8 mouse cellular contexts compared by ENCODE assay signal in genomic region chr12:100925644-100926619, GRCm38 (mm10). TPM values are rescaled to one million over a fixed set of nuclear protein-coding genes. Genes with fewer than 3 reads are reported as not detected.
DNase-seq lines count a peak whose midpoint lies in the region; ATAC-seq and TF ChIP-seq lines count a peak whose summit lies in the region.

No protein-coding gene starts in this region.

- TF ChIP-seq RAD21 in CH12.LX (IDR thresholded peaks at IDR 0.05; ENCODE audit: low read depth, low read length) = peak; percentile 93

- H3K4me1 ChIP-seq in forebrain, embryonic 11.5 days (replicated peaks; ENCODE audit: control insufficient read depth, insufficient read depth, low read length) = no peaks in the 10 kb centered on the region
- no peaks in the 10 kb centered on the region for H3K4me1 ChIP-seq in forebrain, embryonic 10.5 days
- H3K4me1 ChIP-seq in CH12.LX (ENCODE audit: control insufficient read depth in 1 of 2, insufficient read depth in 2 of 2) = peaks cover 5 to 14% of the 10 kb centered on the region in 2 experiments
- H3K4me1 ChIP-seq in cerebellum, adult 2 months (ENCODE audit: control insufficient read depth, insufficient read depth, low read length) = peaks cover 14% of the 10 kb centered on the region

- no peak for TF ChIP-seq POLR2A in CH12.LX (IDR thresholded peaks at IDR 0.05; ENCODE audit: low read depth, low read length)
- TF ChIP-seq POLR2A in cerebellum, adult 2 months (IDR thresholded peaks at IDR 0.05; ENCODE audit: borderline replicate concordance, insufficient read depth, low read length) = no peak

- no peak overlapping the region for H3K4me3 ChIP-seq in forebrain, embryonic 11.5 days (ENCODE audit: low read depth, low read length)
- H3K4me3 ChIP-seq in forebrain, embryonic 10.5 days = no peak overlapping the region
- no peak overlapping the region for H3K4me3 ChIP-seq in CH12.LX (replicated peaks in 1 of 3; ENCODE audit: low read depth in 2 of 3, low read length in 2 of 3, poor library complexity in 1 of 3)
- H3K4me3 ChIP-seq in cerebellum, adult 2 months (replicated peaks; ENCODE audit: insufficient read depth, low read depth, low read length) = no peak overlapping the region

- TF ChIP-seq CTCF in CH12.LX (conservative IDR thresholded peaks at IDR 0.05 in 1 of 2, IDR thresholded peaks at IDR 0.05 in 1 of 2; ENCODE audit: low read depth in 2 of 2, low read length in 2 of 2) = peak; percentile 73 to 90
- TF ChIP-seq CTCF in cerebellum, adult 2 months (IDR thresholded peaks at IDR 0.05; ENCODE audit: borderline replicate concordance, insufficient read depth, low read depth, low read length) = peak; percentile 53; the same call in 1 of the 2 replicates

- H3K27me3 ChIP-seq in forebrain, embryonic 11.5 days (ENCODE audit: control insufficient read depth, insufficient read depth, low read length) = no peaks in the 10 kb centered on the region
- H3K27me3 ChIP-seq in forebrain, embryonic 10.5 days (ENCODE audit: poor library complexity, severe bottlenecking) = no peaks in the 10 kb centered on the region
- no peaks in the 10 kb centered on the region for H3K27me3 ChIP-seq in CH12.LX (replicated peaks)
- H3K27me3 ChIP-seq in cerebellum, adult 2 months (ENCODE audit: control insufficient read depth, insufficient read depth, low read length) = no peaks in the 10 kb centered on the region

- DNase-seq in forebrain, embryonic 11.5 days (ENCODE audit: low spot score) = no peak
- no peak for DNase-seq in forebrain, embryonic 10.5 days (ENCODE audit: extremely low spot score, low spot score)
- peak; percentile 84 for DNase-seq in CH12.LX (ENCODE audit: extremely low read depth)
- DNase-seq in cerebellum, adult 2 months = peak; percentile 50 to 78
- DNase-seq in gastrocnemius, postnatal 4 days (ENCODE audit: low spot score in 2 of 2) = peak; percentile 37 to 58
- DNase-seq in kidney, postnatal 4 days = peak; percentile 25 to 41
- peak; percentile 72 for DNase-seq in lung, postnatal 25 days (ENCODE audit: low spot score)
- DNase-seq in right cerebral cortex, adult 2 months (ENCODE audit: low spot score in 2 of 2) = peak; percentile 50 to 86

- no peak for TF ChIP-seq EP300 in CH12.LX (IDR thresholded peaks at IDR 0.05; ENCODE audit: low read length)

- in situ Hi-C loops in CH12.LX (cut with MboI; ENCODE audit: low pct_ligation_motif_present, low pct_unique_long_range_greater_than_20kb, low sequenced_read_pairs) = no loop called here

- WGBS in forebrain, embryonic 11.5 days = 78% methylated on average over 14 of the region's 14 CpGs
- WGBS in forebrain, embryonic 10.5 days = 78% methylated on average over 14 of the region's 14 CpGs
- WGBS in cerebellum, adult 2 months = 27% methylated on average over 14 of the region's 14 CpGs

- H3K27ac ChIP-seq in forebrain, embryonic 11.5 days (ENCODE audit: low read depth, low read length) = no peak overlapping the region
- no peak overlapping the region for H3K27ac ChIP-seq in forebrain, embryonic 10.5 days
- no peak overlapping the region for H3K27ac ChIP-seq in CH12.LX (ENCODE audit: insufficient read depth, low read depth)
- H3K27ac ChIP-seq in cerebellum, adult 2 months (ENCODE audit: insufficient read depth, low read length) = no peak overlapping the region

- H3K4me2 ChIP-seq in forebrain, embryonic 11.5 days (ENCODE audit: low read depth, low read length, severe bottlenecking) = no peak overlapping the region
- H3K4me2 ChIP-seq in CH12.LX (ENCODE audit: insufficient read depth, low read depth, poor library complexity, severe bottlenecking) = no peak overlapping the region

- dilution Hi-C loops in CH12.LX (cut with MboI; ENCODE audit: extremely low pct_ligation_motif_present, extremely low pct_unique_long_range_greater_than_20kb, low sequenced_read_pairs) = no loop called here

- H3K9me3 ChIP-seq in forebrain, embryonic 11.5 days (ENCODE audit: control insufficient read depth, low read length) = no peaks in the 10 kb centered on the region
- H3K9me3 ChIP-seq in forebrain, embryonic 10.5 days = no peaks in the 10 kb centered on the region
- peaks cover 9% of the 10 kb centered on the region for H3K9me3 ChIP-seq in CH12.LX (replicated peaks; ENCODE audit: low read length)

- peak; percentile 66 for ATAC-seq in forebrain, embryonic 11.5 days (replicated peaks; ENCODE audit: low FRiP score)

- H3K36me3 ChIP-seq in forebrain, embryonic 11.5 days (ENCODE audit: control insufficient read depth, insufficient read depth, low read length) = peaks cover 4% of the 10 kb centered on the region; the same call in 1 of the 2 replicates
- H3K36me3 ChIP-seq in forebrain, embryonic 10.5 days (replicated peaks) = peaks cover 97% of the 10 kb centered on the region
- H3K36me3 ChIP-seq in CH12.LX (replicated peaks in 1 of 2; ENCODE audit: control insufficient read depth in 1 of 2, insufficient read depth in 1 of 2, low read length in 1 of 2) = peaks cover 80 to 94% of the 10 kb centered on the region in 2 experiments

- H3K9ac ChIP-seq in forebrain, embryonic 11.5 days (ENCODE audit: low read length) = no peak overlapping the region
- H3K9ac ChIP-seq in CH12.LX (ENCODE audit: insufficient read depth, low read depth) = no peak overlapping the region

- H3K79me2 ChIP-seq in CH12.LX (replicated peaks; ENCODE audit: control insufficient read depth, extremely low read depth, insufficient read depth, poor library complexity, severe bottlenecking) = no peaks in the 10 kb centered on the region

TF ChIP-seq in CH12.LX, 34 proteins besides CTCF, POLR2A, EP300 and RAD21:
- TF ChIP-seq MYC (IDR thresholded peaks at IDR 0.05; ENCODE audit: low read depth, low read length) = no peak
- no peak for TF ChIP-seq MAFK (IDR thresholded peaks at IDR 0.05; ENCODE audit: insufficient replicate concordance, low read length)
- TF ChIP-seq ZKSCAN1 (IDR thresholded peaks at IDR 0.05; ENCODE audit: borderline replicate concordance, low read depth, low read length) = no peak
- peak; percentile 89 for TF ChIP-seq SMC3 (IDR thresholded peaks at IDR 0.05; ENCODE audit: low read depth, low read length)
- peak; percentile 65 for TF ChIP-seq ZC3H11A (IDR thresholded peaks at IDR 0.05; ENCODE audit: low read depth, low read length)
- TF ChIP-seq ZMIZ1 (IDR thresholded peaks at IDR 0.05; ENCODE audit: low read depth, low read length) = no peak
- TF ChIP-seq JUN (IDR thresholded peaks at IDR 0.05; ENCODE audit: insufficient read depth, low read depth, low read length) = no peak
- TF ChIP-seq PAX5 (IDR thresholded peaks at IDR 0.05; ENCODE audit: low read length) = no peak
- no peak for TF ChIP-seq ZNF384 (IDR thresholded peaks at IDR 0.05; ENCODE audit: low read depth, low read length)

RNA-seq across cellular contexts. Expression of gene Gpr68, which starts 17.9 kb away (rescaled TPM):
- polyA plus RNA-seq in forebrain, embryonic 11.5 days (2014; fragmentation: Nextera tagmentation; extraction: Ambion mirVana) = 0.13 and 0.15 TPM in 2 replicates
- polyA plus RNA-seq in forebrain, embryonic 10.5 days (2016; fragmentation: Nextera tagmentation; extraction: Ambion mirVana) = 0.30 and 0.36 TPM in 2 replicates
- total RNA-seq in CH12.LX (2012; rRNA removed) (2.3 and 4.2 TPM in 2 replicates), CH12.LX (2014; rRNA removed) (1.2 TPM in 2 replicates)
- polyA plus RNA-seq in CH12.LX (2012; ENCODE audit: insufficient read length, low read depth) = 1.5 and 1.6 TPM in 2 replicates
- polyA plus RNA-seq in cerebellum, adult 2 months (2012; rRNA removed) = 24.2 and 24.7 TPM in 2 replicates
- under 1 TPM; 0.23 to 0.49 TPM for total RNA-seq in gastrocnemius, postnatal 4 days (2021)

Comparison
In these comparisons a context has a peak if more than half of its experiments do, and no peak if none do; other contexts are left out.
1. DNase-seq: peak in CH12.LX (single experiment), cerebellum, adult 2 months (2 of 2), gastrocnemius, postnatal 4 days (2 of 2), kidney, postnatal 4 days (2 of 2), lung, postnatal 25 days (single experiment) and right cerebral cortex, adult 2 months (2 of 2); none in forebrain, embryonic 11.5 days (single experiment) and forebrain, embryonic 10.5 days (single experiment).